Mouse (Mus musculus): ENCODE measurements around the gene Tsen54. TPM values are rescaled to one million over a fixed set of nuclear protein-coding genes. Genes with fewer than 3 reads are reported as not detected.
A peak's percentile ranks its signal among the peaks of the same experiment; 100 is the strongest.

The Tsen54 gene
- polyA plus RNA-seq, 1 experiment from 2014 or later = 40.3 TPM

GRCm38 (mm10) chr11:115780141-115781070 is 34.1 kb upstream of the Tsen54 start:
- whole genome bisulfite sequencing = 13% methylated on average over 20 of the region's 20 CpGs
- DNase-seq (ENCODE audit: low spot score) = peak; percentile 68
- peak overlapping the region; percentile 37 for H3K4me3 ChIP-seq
- H3K4me1 ChIP-seq = peaks cover 87% of the 10 kb centered on the region
- H3K36me3 ChIP-seq (replicated peaks) = peaks cover 18% of the 10 kb centered on the region
- H3K9me3 ChIP-seq = no peaks in the 10 kb centered on the region
- H3K27me3 ChIP-seq (replicated peaks; ENCODE audit: low read depth, poor library complexity, severe bottlenecking) = no peaks in the 10 kb centered on the region; the same call in 1 of the 2 replicates
- peak overlapping the region; percentile 73 for H3K27ac ChIP-seq (replicated peaks)

DNA sequence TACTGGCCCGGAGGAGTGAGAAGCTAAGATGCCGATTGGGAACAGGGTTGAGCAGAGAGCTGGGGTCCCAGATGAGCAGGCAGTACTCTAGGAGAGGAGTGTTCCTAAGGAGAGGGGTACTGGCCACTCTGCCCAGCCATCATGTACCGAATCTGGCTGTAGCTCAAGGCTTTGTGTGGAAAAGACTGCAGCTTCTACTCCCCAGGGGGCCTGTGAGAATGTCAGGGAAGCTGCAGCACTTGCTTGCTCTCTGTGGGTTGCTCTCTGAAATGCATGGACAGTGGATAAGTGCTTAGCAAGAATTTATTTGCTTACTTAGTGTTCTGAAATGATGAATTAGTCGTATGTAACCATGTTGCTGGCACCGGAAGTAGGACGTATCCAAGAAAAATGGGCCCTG is 28.1 kb upstream of the Tsen54 start:
- H3K27ac ChIP-seq (replicated peaks) = no peak overlapping the region
- peaks cover 38% of the 10 kb centered on the region for H3K4me1 ChIP-seq
- H3K4me3 ChIP-seq = no peak overlapping the region
- no peaks in the 10 kb centered on the region for H3K9me3 ChIP-seq
- H3K36me3 ChIP-seq (replicated peaks) = peaks cover 70% of the 10 kb centered on the region
- no peak for DNase-seq (ENCODE audit: low spot score)
- 70% methylated on average over 6 of the region's 6 CpGs for WGBS
- no peaks in the 10 kb centered on the region; the same call in 1 of the 2 replicates for H3K27me3 ChIP-seq (replicated peaks; ENCODE audit: low read depth, poor library complexity, severe bottlenecking)

GRCm38 (mm10) chr11:115789787-115790186 is 24.7 kb upstream of the Tsen54 start:
- H3K4me3 ChIP-seq = no peak overlapping the region
- H3K9me3 ChIP-seq = no peaks in the 10 kb centered on the region
- H3K4me1 ChIP-seq = peaks cover 16% of the 10 kb centered on the region
- H3K36me3 ChIP-seq (replicated peaks) = peaks cover 94% of the 10 kb centered on the region
- H3K27me3 ChIP-seq (replicated peaks; ENCODE audit: low read depth, poor library complexity, severe bottlenecking) = no peaks in the 10 kb centered on the region
- no peak for DNase-seq (ENCODE audit: low spot score)
- WGBS = 96% methylated on average over 7 of the region's 7 CpGs
- no peak overlapping the region for H3K27ac ChIP-seq (replicated peaks)

- Histone ChIP-seq H3K27ac (replicated peaks) (no peak overlapping the region), H3K4me1 (0 out of 2 replicates have a peak, but pooled peaks cover 4% of the 10 kb centered on the region), H3K9me3 (no peaks in the 10 kb centered on the region), H3K27me3 (replicated peaks; ENCODE audit: low read depth, poor library complexity, severe bottlenecking) (no peaks in the 10 kb centered on the region), H3K4me3 (no peak overlapping the region), H3K36me3 (replicated peaks) (peaks cover 98% of the 10 kb centered on the region)
- WGBS = 96% methylated on average over 16 of the region's 16 CpGs
- DNase-seq (ENCODE audit: low spot score) = no peak
Measured at GRCm38 (mm10) chr11:115791919-115792318, 22.6 kb upstream of the Tsen54 start.

DNA sequence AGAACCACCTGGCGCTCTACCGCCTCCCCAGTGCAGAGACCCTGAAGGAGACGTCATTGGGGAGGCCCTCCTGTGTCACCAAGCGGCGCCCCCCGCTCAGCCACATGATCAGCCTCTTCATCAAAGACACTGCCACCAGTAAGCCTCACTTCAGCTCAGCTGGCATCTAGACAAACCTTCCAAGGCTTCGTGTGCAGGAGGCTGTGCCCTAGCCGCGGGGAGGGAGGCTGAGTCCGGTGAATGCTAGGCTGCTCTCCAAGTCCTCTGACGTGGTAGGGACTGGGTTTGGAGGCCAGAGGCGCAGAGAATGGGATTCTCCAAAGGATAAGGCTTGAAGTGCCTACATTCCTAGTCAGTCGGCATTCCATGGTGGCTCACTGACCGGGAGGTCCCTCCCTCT is 22.2 kb upstream of the Tsen54 start:
- H3K4me3 ChIP-seq = no peak overlapping the region
- 89% methylated on average over 14 of the region's 14 CpGs for WGBS
- no peak for DNase-seq (ENCODE audit: low spot score)
- 0 out of 2 replicates have a peak, but pooled peaks cover 4% of the 10 kb centered on the region for H3K4me1 ChIP-seq
- no peaks in the 10 kb centered on the region for H3K27me3 ChIP-seq (replicated peaks; ENCODE audit: low read depth, poor library complexity, severe bottlenecking)
- peaks cover 99% of the 10 kb centered on the region for H3K36me3 ChIP-seq (replicated peaks)
- no peak overlapping the region for H3K27ac ChIP-seq (replicated peaks)
- H3K9me3 ChIP-seq = no peaks in the 10 kb centered on the region

GRCm38 (mm10) chr11:115796898-115797297 is 17.6 kb upstream of the Tsen54 start:
- Histone ChIP-seq H3K27me3 (replicated peaks; ENCODE audit: low read depth, poor library complexity, severe bottlenecking) (no peaks in the 10 kb centered on the region), H3K4me3 (no peak overlapping the region), H3K36me3 (replicated peaks) (peaks cover 100% of the 10 kb centered on the region), H3K4me1 (no peaks in the 10 kb centered on the region), H3K27ac (replicated peaks) (no peak overlapping the region), H3K9me3 (no peaks in the 10 kb centered on the region)
- WGBS = 86% methylated on average over 15 of the region's 15 CpGs
- DNase-seq (ENCODE audit: low spot score) = no peak

GRCm38 (mm10) chr11:115797665-115798064 is 16.9 kb upstream of the Tsen54 start:
- 90% methylated on average over 9 of the region's 9 CpGs for WGBS
- no peak overlapping the region for H3K4me3 ChIP-seq
- H3K4me1 ChIP-seq = no peaks in the 10 kb centered on the region
- no peaks in the 10 kb centered on the region for H3K9me3 ChIP-seq
- no peak for DNase-seq (ENCODE audit: low spot score)
- no peak overlapping the region for H3K27ac ChIP-seq (replicated peaks)
- H3K36me3 ChIP-seq (replicated peaks) = peaks cover 100% of the 10 kb centered on the region
- H3K27me3 ChIP-seq (replicated peaks; ENCODE audit: low read depth, poor library complexity, severe bottlenecking) = no peaks in the 10 kb centered on the region

DNA sequence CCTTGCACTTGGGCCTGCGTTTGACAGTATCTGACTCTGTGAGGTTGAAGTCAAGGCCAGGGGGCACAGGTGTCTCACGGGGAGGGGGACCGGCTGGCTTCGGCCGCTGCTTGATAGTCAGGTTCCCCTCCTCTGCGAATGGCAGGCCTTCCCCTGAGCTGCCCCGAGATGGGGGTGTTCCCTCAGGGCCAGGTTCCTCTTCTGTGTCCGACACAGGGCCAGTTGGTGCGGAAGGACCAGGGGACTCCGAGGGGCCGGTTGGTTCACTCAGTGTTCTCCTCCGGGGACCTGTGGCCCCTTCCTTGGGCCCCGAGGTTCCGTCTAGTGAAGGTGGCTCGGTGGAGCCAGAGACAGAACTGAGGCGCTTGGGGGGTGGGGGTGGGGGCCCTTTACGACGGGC is 13.5 kb upstream of the Tsen54 start:
- peaks cover 99% of the 10 kb centered on the region for H3K36me3 ChIP-seq (replicated peaks)
- DNase-seq (ENCODE audit: low spot score) = no peak
- no peak overlapping the region for H3K4me3 ChIP-seq
- no peaks in the 10 kb centered on the region for H3K4me1 ChIP-seq
- H3K27ac ChIP-seq (replicated peaks) = no peak overlapping the region
- no peaks in the 10 kb centered on the region for H3K27me3 ChIP-seq (replicated peaks; ENCODE audit: low read depth, poor library complexity, severe bottlenecking)
- 95% methylated on average over 18 of the region's 18 CpGs for WGBS
- H3K9me3 ChIP-seq = no peaks in the 10 kb centered on the region

DNA sequence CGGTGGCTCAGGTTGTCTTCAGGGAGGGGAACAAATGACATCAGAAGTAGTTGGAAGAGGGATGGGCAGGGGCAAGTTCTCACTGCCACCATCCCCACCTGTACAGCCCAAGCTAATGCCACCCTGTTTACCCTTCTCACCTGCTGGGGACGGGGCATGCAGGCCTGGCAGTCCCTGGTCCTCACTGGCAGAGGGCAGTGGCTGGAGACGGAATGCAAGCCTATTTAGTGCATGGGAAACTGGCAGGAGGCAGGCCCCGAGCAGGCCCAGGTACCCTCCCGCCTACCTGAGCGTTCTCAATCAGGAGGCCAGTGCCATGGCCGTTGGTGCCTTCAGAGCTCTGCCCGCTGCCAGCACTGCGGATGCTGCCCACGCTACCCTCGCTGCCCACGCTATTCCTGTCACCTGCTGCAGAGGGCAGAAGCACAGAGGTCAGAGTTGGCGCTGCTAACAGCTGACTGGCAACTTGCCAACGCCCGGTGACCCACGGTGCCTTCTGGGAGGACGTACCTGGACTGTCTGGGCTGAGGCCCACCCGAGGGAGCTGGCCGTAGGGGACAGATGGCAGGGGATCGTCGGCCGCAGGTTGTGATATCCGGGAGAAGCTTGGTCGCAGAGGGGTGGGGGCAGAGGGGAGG is 11.3 kb upstream of the Tsen54 start:
- WGBS = 95% methylated on average over 24 of the region's 24 CpGs
- no peak for DNase-seq (ENCODE audit: low spot score)

GRCm38 (mm10) chr11:115805005-115805404 is 9.5 kb upstream of the Tsen54 start:
- WGBS = 92% methylated on average over 7 of the region's 7 CpGs
- 0 out of 2 replicates have a peak overlapping the region, but pooled peaks have one; percentile 2 for H3K4me3 ChIP-seq
- peaks cover 33% of the 10 kb centered on the region for H3K4me1 ChIP-seq
- no peaks in the 10 kb centered on the region for H3K27me3 ChIP-seq (replicated peaks; ENCODE audit: low read depth, poor library complexity, severe bottlenecking)
- no peak for DNase-seq (ENCODE audit: low spot score)
- H3K36me3 ChIP-seq (replicated peaks) = peaks cover 99% of the 10 kb centered on the region
- H3K9me3 ChIP-seq = no peaks in the 10 kb centered on the region
- H3K27ac ChIP-seq (replicated peaks) = 0 out of 2 replicates have a peak overlapping the region, but pooled peaks have one; percentile 19

More for the DNA sequence above, 11.3 kb upstream of the Tsen54 start:
- Histone ChIP-seq H3K4me3 (no peak overlapping the region), H3K36me3 (replicated peaks) (peaks cover 99% of the 10 kb centered on the region), H3K27me3 (replicated peaks; ENCODE audit: low read depth, poor library complexity, severe bottlenecking) (no peaks in the 10 kb centered on the region), H3K9me3 (no peaks in the 10 kb centered on the region), H3K4me1 (peaks cover 15% of the 10 kb centered on the region), H3K27ac (replicated peaks) (no peak overlapping the region)

DNA sequence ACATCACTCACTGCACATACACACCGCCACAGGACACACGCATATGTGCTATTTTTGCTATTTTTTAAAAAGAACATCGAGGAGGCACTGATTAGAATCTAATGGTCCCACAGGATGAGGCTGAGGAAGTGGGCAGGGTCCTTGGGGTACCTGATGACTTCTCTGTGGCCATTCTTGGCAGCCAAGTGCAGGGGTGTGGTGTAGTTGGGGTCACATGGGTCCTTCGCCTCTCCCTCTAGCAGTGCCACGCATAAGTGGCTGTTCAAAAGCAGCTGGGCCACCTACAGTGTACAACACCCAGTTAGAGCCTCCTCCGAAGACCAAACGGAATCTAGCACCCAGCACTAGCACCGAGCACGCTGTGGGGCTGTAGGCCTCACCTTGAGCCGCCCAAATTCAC is 8.4 kb upstream of the Tsen54 start:
- Histone ChIP-seq H3K4me3 (no peak overlapping the region), H3K27me3 (replicated peaks; ENCODE audit: low read depth, poor library complexity, severe bottlenecking) (no peaks in the 10 kb centered on the region), H3K36me3 (replicated peaks) (peaks cover 99% of the 10 kb centered on the region), H3K4me1 (peaks cover 44% of the 10 kb centered on the region), H3K9me3 (no peaks in the 10 kb centered on the region), H3K27ac (replicated peaks) (no peak overlapping the region)
- DNase-seq (ENCODE audit: low spot score) = no peak
- WGBS = 94% methylated on average over 10 of the region's 10 CpGs

- Histone ChIP-seq H3K9me3 (no peaks in the 10 kb centered on the region), H3K27ac (replicated peaks) (peak overlapping the region; percentile 41; the same call in 1 of the 2 replicates), H3K4me1 (peaks cover 56% of the 10 kb centered on the region), H3K27me3 (replicated peaks; ENCODE audit: low read depth, poor library complexity, severe bottlenecking) (no peaks in the 10 kb centered on the region), H3K36me3 (replicated peaks) (peaks cover 97% of the 10 kb centered on the region), H3K4me3 (no peak overlapping the region)
- DNase-seq (ENCODE audit: low spot score) = no peak
- 73% methylated on average over 6 of the region's 6 CpGs for WGBS
Measured at GRCm38 (mm10) chr11:115807306-115807705, 7.2 kb upstream of the Tsen54 start.

Measured in embryonic facial prominence, embryonic 10.5 days (tissue).